Mouse (Mus musculus) layer of hippocampus, adult 2 months (tissue): ENCODE data around the gene Phactr1. TPM values are rescaled to one million over a fixed set of nuclear protein-coding genes. Genes with fewer than 3 reads are reported as not detected.
A peak's percentile ranks its signal among the peaks of the same experiment; 100 is the strongest.

Experiments
- DNase-seq, 2 experiments: peaks; one replicate each; pipeline ENCODE4 v3.0.0; 2022; ENCODE audit warnings: low spot score in 2 of 2
- H3K27ac ChIP-seq: fragments of 200-600 bp; 2 replicates; pipeline ENCODE4 v1.8.1; 2022
- H3K4me3 ChIP-seq: fragments of 200-600 bp; 2 replicates; pipeline ENCODE4 v1.8.1; 2022; ENCODE audit warnings: mild to moderate bottlenecking
- CTCF ChIP-seq: fragments of 200-600 bp; conservative IDR thresholded peaks from 2 replicates; pipeline ENCODE4 v1.8.1; 2022; ENCODE audit warnings: antibody characterized with exemption, mild to moderate bottlenecking, moderate library complexity
- total RNA-seq, 2 experiments: library from RNA; stranded (reverse); gene quantifications; 2 replicates each; pipeline ENCODE4 v1.2.3; 2021

Phactr1 gene
- total RNA-seq, 2 experiments from 2014 or later, result 307 to 310 TPM

GRCm38 (mm10) chr13:42835441-42835840 is 155.0 kb downstream of the Phactr1 start:
- no peak for DNase-seq
- TF ChIP-seq CTCF, result peak; percentile 80
- no peak overlapping the region for H3K4me3 ChIP-seq
- H3K27ac ChIP-seq, result no peak overlapping the region

- no peak for TF ChIP-seq CTCF
- no peak overlapping the region for H3K27ac ChIP-seq
- DNase-seq, result no peak
- H3K4me3 ChIP-seq, result no peak overlapping the region
Measured at GRCm38 (mm10) chr13:42839358-42839757, 158.9 kb downstream of the Phactr1 start.

GRCm38 (mm10) chr13:42852086-42852485 is 171.7 kb downstream of the Phactr1 start:
- TF ChIP-seq CTCF, result no peak
- DNase-seq, result no peak
- no peak overlapping the region for H3K4me3 ChIP-seq
- H3K27ac ChIP-seq, result no peak overlapping the region

- no peak overlapping the region for H3K4me3 ChIP-seq
- no peak overlapping the region for H3K27ac ChIP-seq
- TF ChIP-seq CTCF, result no peak
- DNase-seq, result no peak
Measured at GRCm38 (mm10) chr13:42853900-42854595, 173.6 kb downstream of the Phactr1 start.

- Histone ChIP-seq H3K27ac (peak overlapping the region; percentile 92), H3K4me3 (peak overlapping the region; percentile 63)
- peak; percentile 46 to 50 for DNase-seq
- TF ChIP-seq CTCF, result no peak
Measured at GRCm38 (mm10) chr13:42866162-42866941, 185.9 kb downstream of the Phactr1 start.

GRCm38 (mm10) chr13:42867026-42867425 is 186.6 kb downstream of the Phactr1 start:
- no peak for DNase-seq
- TF ChIP-seq CTCF, result no peak

GRCm38 (mm10) chr13:42872125-42872524 is 191.7 kb downstream of the Phactr1 start:
- no peak for TF ChIP-seq CTCF
- no peak for DNase-seq
- no peak overlapping the region for H3K27ac ChIP-seq
- no peak overlapping the region for H3K4me3 ChIP-seq

More at GRCm38 (mm10) chr13:42867026-42867425, 186.6 kb downstream of the Phactr1 start:
- peak overlapping the region; percentile 92 for H3K27ac ChIP-seq
- peak overlapping the region; percentile 63 for H3K4me3 ChIP-seq

- no peak for TF ChIP-seq CTCF
- no peak for DNase-seq
Measured at GRCm38 (mm10) chr13:42878346-42878745, 197.9 kb downstream of the Phactr1 start.

GRCm38 (mm10) chr13:42884033-42884724 is 203.8 kb downstream of the Phactr1 start:
- no peak for DNase-seq
- Histone ChIP-seq H3K4me3 (no peak overlapping the region), H3K27ac (0 out of 2 replicates have a peak overlapping the region, but pooled peaks have one; percentile 11)
- peak; percentile 48 for TF ChIP-seq CTCF

More at GRCm38 (mm10) chr13:42878346-42878745, 197.9 kb downstream of the Phactr1 start:
- Histone ChIP-seq H3K27ac (no peak overlapping the region), H3K4me3 (no peak overlapping the region)

- Histone ChIP-seq H3K4me3 (no peak overlapping the region), H3K27ac (peak overlapping the region; percentile 46; the same call in 1 of the 2 replicates)
- no peak for DNase-seq
- no peak for TF ChIP-seq CTCF
Measured at GRCm38 (mm10) chr13:42884725-42885115, 204.3 kb downstream of the Phactr1 start.

- Histone ChIP-seq H3K4me3 (no peak overlapping the region), H3K27ac (no peak overlapping the region)
- no peak for TF ChIP-seq CTCF
- no peak for DNase-seq
Measured at GRCm38 (mm10) chr13:42887701-42888100, 207.3 kb downstream of the Phactr1 start.

- no peak for DNase-seq
- H3K4me3 ChIP-seq, result no peak overlapping the region
- TF ChIP-seq CTCF, result no peak
- H3K27ac ChIP-seq, result peak overlapping the region; percentile 40
Measured at GRCm38 (mm10) chr13:42889516-42890474, 209.4 kb downstream of the Phactr1 start.
